Mouse (Mus musculus): Measurements from ENCODE around the gene Pnkd.

DNA sequence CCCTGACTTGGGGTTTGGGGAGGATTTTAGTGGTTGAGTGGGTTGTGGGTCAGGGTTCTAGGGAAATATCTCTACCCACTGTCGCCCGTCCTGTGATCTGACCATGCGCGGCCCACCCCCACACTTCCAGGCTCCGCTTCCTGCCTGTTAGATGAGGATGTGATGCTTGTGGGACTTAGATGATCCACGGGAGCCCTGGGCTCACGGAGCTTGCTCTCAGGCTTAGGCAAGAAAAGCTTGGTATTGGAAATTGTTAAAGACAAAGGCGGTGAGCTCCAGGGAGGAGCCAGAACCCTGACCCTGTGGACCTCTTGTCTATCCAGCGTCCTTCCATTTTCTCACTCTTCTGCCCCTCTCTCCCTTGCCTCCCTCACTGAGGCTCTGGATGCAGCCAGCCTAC, 55.2 kb downstream of the Pnkd start:
- no peak for TF ChIP-seq CTCF (IDR thresholded peaks at IDR 0.05; ENCODE audit: control insufficient read depth, insufficient read depth, insufficient read length)
- TF ChIP-seq USF1 (IDR thresholded peaks at IDR 0.05; ENCODE audit: low read depth): no peak
- no peak for TF ChIP-seq MYOG (IDR thresholded peaks at IDR 0.05; ENCODE audit: control insufficient read depth, extremely low read depth, insufficient read length)
- no peak for TF ChIP-seq MAX (IDR thresholded peaks at IDR 0.05)
- no peak for TF ChIP-seq MYOD1 (IDR thresholded peaks at IDR 0.05; ENCODE audit: control insufficient read depth, insufficient read length, low read depth)
- TF ChIP-seq CEBPB (IDR thresholded peaks at IDR 0.05; ENCODE audit: low read depth): no peak

Data from C2C12 (cell line).